Mouse (Mus musculus) kidney, postnatal 0 days (tissue): ENCODE measurements at regions not wholly inside any gene's neighbourhood (a gene's known extent, or its start where the extent isn't known, plus 50 kb on each side); places are given as distances from the start of the nearest gene placed in this dataset.
A peak's percentile ranks its signal among the peaks of the same experiment; 100 is the strongest.

Source experiments
- ATAC-seq: fragments of 200-750 bp; cut with Nextera tagmentation; replicated peaks from 2 replicates; pipeline ENCODE4 v1.8.0; 2017; ENCODE audit warnings: low read depth, moderate number of reproducible peaks, moderate TSS enrichment, moderate library complexity; ENCODE audit not compliant: low FRiP score
- DNase-seq: peaks from one replicate; pipeline ENCODE4 v3.0.0-alpha.2; 2016; ENCODE audit warnings: low spot score
- H3K27ac ChIP-seq: fragments of 300-500 bp; sonication (generic); 2 replicates; pipeline ENCODE4 v1.5.1; 2014; ENCODE audit warnings: mild to moderate bottlenecking
- H3K27me3 ChIP-seq: fragments of 300-500 bp; sonication (generic); 2 replicates; pipeline ENCODE4 v1.6.1; 2014; ENCODE audit warnings: low read length, mixed read lengths; ENCODE audit not compliant: insufficient read depth
- H3K36me3 ChIP-seq: fragments of 300-500 bp; sonication (generic); 2 replicates; pipeline ENCODE4 v1.6.1; 2014; ENCODE audit warnings: low read length, mixed read lengths; ENCODE audit not compliant: insufficient read depth
- H3K4me1 ChIP-seq: fragments of 300-500 bp; sonication (generic); replicated peaks from 2 replicates; pipeline ENCODE4 v1.6.1; 2014; ENCODE audit warnings: antibody characterized with exemption, low read length, mixed read lengths; ENCODE audit not compliant: insufficient read depth
- H3K4me2 ChIP-seq: fragments of 300-500 bp; sonication (generic); 2 replicates; pipeline ENCODE4 v1.6.1; 2014; ENCODE audit warnings: mild to moderate bottlenecking, low read length, moderate library complexity, mixed read lengths
- H3K4me3 ChIP-seq: fragments of 300-500 bp; sonication (generic); replicated peaks from 2 replicates; pipeline ENCODE4 v1.5.1; 2014; ENCODE audit warnings: low read depth, low read length
- H3K9ac ChIP-seq: fragments of 300-500 bp; sonication (generic); 2 replicates; pipeline ENCODE4 v1.6.1; 2014; ENCODE audit warnings: low read depth, low read length
- H3K9me3 ChIP-seq: fragments of 300-500 bp; sonication (generic); replicated peaks from 2 replicates; pipeline ENCODE4 v1.6.1; 2016; ENCODE audit warnings: low read length, inconsistent platforms, mixed read lengths
- CTCF ChIP-seq: IDR thresholded peaks from 2 replicates; pipeline ENCODE4 v1.5.1; 2016; ENCODE audit warnings: antibody characterized with exemption, low read depth, mild to moderate bottlenecking, moderate library complexity
- WGBS: fragments of 180-500 bp; shearing (Covaris S2); extraction: QIAGEN DNeasy Blood & Tissue Kit; methylation state at CpG from one replicate; pipeline ENCODE4 v1.1.7; 2014; 5-methylcytosine and 5-hydroxymethylcytosine counted together

GRCm38 (mm10) chr16:86604166-86604565 is 702.5 kb upstream of the Adamts5 start:
- ATAC-seq = no peak
- Histone ChIP-seq H3K9me3 (no peaks in the 10 kb centered on the region), H3K27me3 (no peaks in the 10 kb centered on the region), H3K4me2 (no peak overlapping the region), H3K27ac (no peak overlapping the region), H3K4me1 (no peaks in the 10 kb centered on the region), H3K36me3 (no peaks in the 10 kb centered on the region), H3K4me3 (no peak overlapping the region), H3K9ac (no peak overlapping the region)
- TF ChIP-seq CTCF = no peak
- DNase-seq = no peak
- WGBS = 71% methylated on average over 7 of the region's 7 CpGs

- Histone ChIP-seq H3K4me2 (no peak overlapping the region), H3K4me1 (no peaks in the 10 kb centered on the region), H3K9me3 (no peaks in the 10 kb centered on the region), H3K27me3 (no peaks in the 10 kb centered on the region), H3K9ac (no peak overlapping the region), H3K4me3 (no peak overlapping the region), H3K27ac (no peak overlapping the region), H3K36me3 (no peaks in the 10 kb centered on the region)
- no peak for TF ChIP-seq CTCF
- DNase-seq = no peak
- WGBS = 65% methylated on average over 3 of the region's 3 CpGs
- ATAC-seq = no peak
These were observed 693.4 kb upstream of the Adamts5 start for GRCm38 (mm10) chr16:86594992-86595391.

GRCm38 (mm10) chr16:86586044-86586443 is 684.4 kb upstream of the Adamts5 start:
- WGBS = 92% methylated on average over 4 of the region's 4 CpGs
- no peaks in the 10 kb centered on the region for H3K36me3 ChIP-seq
- no peak overlapping the region for H3K4me2 ChIP-seq
- no peaks in the 10 kb centered on the region for H3K4me1 ChIP-seq
- no peak for TF ChIP-seq CTCF
- H3K9me3 ChIP-seq = no peaks in the 10 kb centered on the region
- no peak overlapping the region for H3K9ac ChIP-seq
- no peak overlapping the region for H3K27ac ChIP-seq
- ATAC-seq (no peak), DNase-seq (no peak)
- no peak overlapping the region for H3K4me3 ChIP-seq
- no peaks in the 10 kb centered on the region for H3K27me3 ChIP-seq

- Histone ChIP-seq H3K4me3 (no peak overlapping the region), H3K36me3 (no peaks in the 10 kb centered on the region), H3K4me2 (no peak overlapping the region), H3K27me3 (no peaks in the 10 kb centered on the region), H3K4me1 (no peaks in the 10 kb centered on the region), H3K9ac (no peak overlapping the region), H3K9me3 (no peaks in the 10 kb centered on the region), H3K27ac (no peak overlapping the region)
- ATAC-seq (no peak), DNase-seq (no peak)
- WGBS = 73% methylated on average over 5 of the region's 5 CpGs
- no peak for TF ChIP-seq CTCF
These were observed 676.7 kb upstream of the Adamts5 start for GRCm38 (mm10) chr16:86578281-86578680.

GRCm38 (mm10) chr16:86547465-86548043 is 645.9 kb upstream of the Adamts5 start:
- H3K36me3 ChIP-seq = no peaks in the 10 kb centered on the region
- H3K4me2 ChIP-seq = no peak overlapping the region
- no peaks in the 10 kb centered on the region for H3K27me3 ChIP-seq
- H3K4me1 ChIP-seq = no peaks in the 10 kb centered on the region
- H3K27ac ChIP-seq = no peak overlapping the region
- no peaks in the 10 kb centered on the region for H3K9me3 ChIP-seq
- TF ChIP-seq CTCF = no peak
- H3K9ac ChIP-seq = no peak overlapping the region
- H3K4me3 ChIP-seq = no peak overlapping the region
- ATAC-seq = no peak
- WGBS = 61% methylated on average over 4 of the region's 4 CpGs
- peak; percentile 80 for DNase-seq

- DNase-seq (peak; percentile 10), ATAC-seq (no peak)
- no peak overlapping the region for H3K4me3 ChIP-seq
- no peak overlapping the region for H3K27ac ChIP-seq
- no peaks in the 10 kb centered on the region for H3K4me1 ChIP-seq
- H3K9ac ChIP-seq = no peak overlapping the region
- no peaks in the 10 kb centered on the region for H3K27me3 ChIP-seq
- TF ChIP-seq CTCF = no peak
- WGBS = 76% methylated on average over 3 of the region's 3 CpGs
- H3K36me3 ChIP-seq = no peaks in the 10 kb centered on the region
- no peak overlapping the region for H3K4me2 ChIP-seq
- no peaks in the 10 kb centered on the region for H3K9me3 ChIP-seq
These were observed 645.3 kb upstream of the Adamts5 start for GRCm38 (mm10) chr16:86546905-86547304.

- Histone ChIP-seq H3K27ac (no peak overlapping the region), H3K9ac (no peak overlapping the region), H3K4me3 (no peak overlapping the region), H3K36me3 (no peaks in the 10 kb centered on the region), H3K4me1 (no peaks in the 10 kb centered on the region), H3K9me3 (no peaks in the 10 kb centered on the region), H3K27me3 (no peaks in the 10 kb centered on the region), H3K4me2 (no peak overlapping the region)
- WGBS = 75% methylated on average over 1 of the region's 1 CpGs
- ATAC-seq (no peak), DNase-seq (no peak)
- TF ChIP-seq CTCF = no peak
These were observed 642.5 kb upstream of the Adamts5 start for GRCm38 (mm10) chr16:86544121-86544520.
